Mouse (Mus musculus) thymus, adult 18-20 months (tissue): ENCODE data around the gene Majin.

ENCODE experiments used
- DNase-seq, 2 experiments: peaks; one replicate each; pipeline ENCODE4 v3.0.0; 2022; ENCODE audit warnings: mixed read lengths in 2 of 2

Majin gene

DNA sequence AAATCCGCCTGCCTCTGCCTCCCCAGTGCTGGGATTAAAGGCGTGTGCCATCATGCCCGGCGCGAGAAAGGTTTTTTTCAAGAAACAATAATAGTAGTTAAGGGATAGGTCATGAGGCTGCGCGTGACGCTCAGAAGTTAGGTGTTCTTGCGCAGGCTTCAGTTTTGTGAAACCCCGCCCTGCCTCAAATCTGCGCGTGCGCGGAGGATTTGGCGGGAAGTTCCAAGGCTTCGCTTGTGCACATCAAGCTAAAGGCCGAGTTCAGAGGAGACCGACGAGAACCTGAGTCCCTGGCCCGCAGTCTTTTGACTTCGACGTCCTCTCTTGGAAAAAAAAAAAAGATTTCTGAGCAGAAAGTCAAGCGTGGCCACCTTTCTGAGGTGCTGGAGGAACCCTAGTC is at the start of gene Majin:
Gene Majin (plus strand): TSS at position 258 of the 400 bp plus-strand sequence.
- no peak for DNase-seq

DNA sequence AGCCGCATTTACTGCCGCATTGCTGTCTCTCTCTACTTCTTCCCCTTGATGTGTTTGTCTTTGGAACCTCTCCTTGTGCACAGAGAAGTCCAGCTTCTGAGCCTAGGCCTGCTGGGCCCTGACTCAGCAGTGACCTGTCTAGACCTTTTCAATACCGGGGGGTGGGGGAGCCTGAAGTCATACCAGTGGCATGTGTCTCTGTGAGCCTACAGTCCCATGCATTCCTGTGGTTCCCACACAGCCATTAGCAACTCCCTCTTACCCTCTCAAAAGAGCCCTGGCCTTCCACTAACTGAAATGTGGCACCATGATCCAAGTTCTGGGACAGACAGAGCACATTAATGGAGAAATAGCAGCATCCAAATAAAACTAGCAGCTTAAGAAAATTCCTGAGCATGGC is 47.8 kb upstream of the Majin start:
- DNase-seq: no peak

DNA sequence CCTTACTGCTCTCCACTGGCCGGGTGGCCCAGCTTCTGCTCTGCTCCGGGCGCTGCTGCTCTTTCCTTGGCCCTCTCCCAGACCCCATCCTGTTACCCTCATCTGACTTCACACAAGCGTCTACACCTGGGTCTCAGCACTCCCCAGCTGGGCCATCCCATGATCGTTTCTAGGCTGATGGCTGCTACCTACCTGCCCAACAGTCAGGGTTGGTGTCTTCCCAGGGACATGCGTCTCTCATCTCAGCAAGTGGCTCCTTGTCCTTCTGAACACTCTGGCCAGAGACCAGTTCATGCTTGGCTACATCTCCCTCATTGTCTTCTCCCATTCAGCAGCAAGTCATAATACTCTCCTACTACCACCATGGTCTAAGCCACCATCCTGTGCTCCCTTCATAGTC is 44.5 kb upstream of the Majin start:
- no peak for DNase-seq

DNA sequence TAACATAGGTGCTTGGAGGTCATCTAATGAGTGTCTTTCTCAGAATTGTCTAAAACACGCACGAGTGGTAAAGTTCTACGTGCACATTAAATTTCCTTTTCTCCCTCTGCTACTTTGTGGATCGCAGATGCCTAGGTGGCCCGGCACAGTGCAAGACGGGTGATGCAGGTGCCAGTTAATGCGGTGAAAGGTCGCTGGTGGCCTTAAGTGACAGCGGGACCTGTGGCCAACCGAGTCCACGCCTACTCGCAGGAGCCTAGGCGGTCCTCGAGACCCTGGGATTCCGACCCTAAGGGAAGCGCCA is 43.9 kb upstream of the Majin start:
- DNase-seq: no peak

DNA sequence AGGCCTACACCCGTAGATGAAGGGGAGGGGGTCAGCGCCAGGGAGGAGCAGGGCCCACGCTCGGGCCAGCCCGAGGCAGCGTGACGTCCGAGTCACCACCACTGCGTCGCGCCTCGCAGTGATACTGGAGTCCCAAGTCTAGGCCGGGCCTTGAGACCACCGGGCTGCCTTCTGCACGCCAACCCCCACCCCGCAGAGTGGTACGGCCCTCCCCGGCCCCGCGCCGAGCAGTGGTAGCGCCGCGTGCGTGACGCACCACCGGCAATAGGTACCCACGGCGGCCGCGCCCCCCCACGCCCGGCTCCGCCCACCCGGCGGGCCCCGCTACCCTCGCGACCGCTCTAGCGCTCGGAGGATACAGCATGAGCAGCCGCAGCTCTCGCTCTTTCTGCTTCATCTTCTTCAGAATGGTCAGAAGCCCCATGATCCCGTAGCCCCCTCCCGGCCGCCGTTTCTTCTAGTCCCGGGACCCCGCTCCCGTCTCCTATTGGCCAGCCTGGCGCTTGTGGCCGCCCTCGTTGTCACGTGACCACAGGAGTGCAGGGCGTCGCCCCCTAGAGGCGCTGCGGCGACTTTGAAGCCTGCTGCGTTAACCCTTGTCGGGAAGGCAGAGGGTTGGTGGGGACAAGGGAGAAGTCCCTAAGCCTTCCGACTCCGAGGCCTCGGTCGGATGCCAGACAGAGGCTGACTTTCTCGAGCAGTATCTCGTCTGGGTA is 43.4 kb upstream of the Majin start, which contains the start of gene Batf2:
Gene Batf2 (plus strand): TSS at position 306 of the 716 bp plus-strand sequence.
- peak; percentile 84 to 89 for DNase-seq

DNA sequence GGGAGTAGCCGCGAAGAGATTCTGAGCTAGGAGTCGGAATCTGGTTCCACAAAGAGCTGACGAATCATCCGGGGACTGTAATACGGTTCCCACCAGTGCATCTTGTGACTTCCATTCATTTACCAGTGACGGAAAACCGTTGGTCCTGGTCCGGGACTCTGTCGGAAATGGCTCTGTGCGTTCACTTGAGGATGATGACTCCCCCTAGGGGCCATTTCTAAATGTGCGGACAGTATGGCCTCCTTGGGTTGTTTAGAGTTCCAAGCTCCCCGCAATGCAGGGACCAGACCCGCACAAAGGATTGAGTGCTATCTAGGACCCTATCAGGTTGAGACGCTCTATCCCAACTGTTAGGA is 42.8 kb upstream of the Majin start, which contains the start of gene Arl2:
Gene Arl2 (minus strand): TSS at position 155 of the 356 bp plus-strand sequence.
- DNase-seq: peak; percentile 52 to 74

DNA sequence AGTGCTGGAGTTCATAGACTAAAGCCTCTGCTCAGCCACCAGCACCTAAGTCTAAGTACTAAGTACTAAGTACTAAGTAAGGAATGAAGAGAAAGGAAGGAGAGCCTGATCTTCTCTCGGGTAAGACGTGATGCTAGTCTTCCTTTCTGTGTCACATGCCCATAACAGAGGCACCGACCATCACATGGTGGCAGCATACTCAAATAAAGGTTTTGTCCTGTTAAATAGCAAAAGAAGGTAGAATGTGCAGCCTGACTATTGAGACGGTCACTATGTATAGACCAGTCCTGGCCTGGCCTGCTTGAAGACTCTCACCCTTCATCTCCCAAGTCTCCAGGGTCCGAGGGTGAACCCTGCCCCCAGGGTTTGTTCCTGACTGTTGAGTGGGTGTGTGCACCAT is 39.3 kb upstream of the Majin start:
- no peak for DNase-seq

DNA sequence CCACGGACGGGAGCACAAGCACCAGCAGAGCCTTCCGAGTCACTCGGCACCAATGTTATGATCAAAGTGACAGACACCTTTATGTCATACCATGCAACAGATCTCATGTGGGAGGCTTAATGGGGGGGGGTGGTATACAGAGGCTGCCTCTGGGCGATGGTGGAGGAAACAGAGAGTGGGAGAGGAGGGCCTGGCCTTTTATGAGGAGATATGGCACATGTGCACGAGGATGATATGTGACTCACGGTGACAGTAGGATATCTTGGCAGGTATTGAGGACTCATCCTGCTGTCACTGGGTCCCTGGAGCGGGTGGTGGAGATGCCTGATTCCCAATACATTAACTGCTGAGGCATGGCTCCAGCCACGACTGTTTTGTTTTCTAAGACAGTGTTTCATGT is 29.0 kb upstream of the Majin start:
- DNase-seq: no peak

DNA sequence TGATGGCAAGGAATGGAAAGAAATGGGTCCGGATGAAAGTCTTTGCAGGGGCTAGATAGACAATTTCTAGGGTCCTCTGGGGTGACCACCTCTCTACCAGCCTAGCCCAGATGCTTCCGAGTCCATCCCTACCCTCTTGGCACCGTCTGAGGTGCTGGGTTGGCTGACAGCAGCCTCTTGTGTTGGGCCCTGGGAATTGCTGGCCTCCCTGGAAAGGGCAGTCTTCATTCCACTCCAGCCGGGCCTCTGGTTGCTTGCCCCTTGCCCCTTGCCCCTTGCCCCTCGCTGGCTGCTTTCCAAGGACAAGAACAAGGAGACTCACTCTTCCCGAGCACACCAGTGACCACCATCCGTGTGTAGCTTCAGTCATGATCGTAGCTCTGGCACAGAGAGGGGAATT is 27.8 kb upstream of the Majin start:
- no peak for DNase-seq

DNA sequence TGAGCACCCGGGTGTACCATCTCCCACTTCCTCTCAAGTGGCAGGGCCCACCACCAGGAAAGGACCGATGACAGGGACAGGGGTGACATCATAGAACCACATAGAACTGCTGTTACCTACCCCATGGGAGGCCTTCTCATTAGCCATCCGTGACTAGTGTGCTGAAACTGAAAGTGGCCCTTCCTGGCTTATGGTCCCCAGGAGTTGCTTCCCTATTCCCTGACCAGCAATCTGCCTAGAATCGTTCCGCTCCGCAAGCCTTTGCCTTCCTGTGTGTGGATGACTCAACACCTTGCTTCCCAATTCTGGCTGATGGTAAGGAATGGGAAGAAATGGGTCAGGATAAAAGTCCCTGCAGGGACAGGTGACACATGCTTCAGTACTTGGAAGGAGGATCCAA is 27.0 kb upstream of the Majin start:
- DNase-seq: no peak

DNA sequence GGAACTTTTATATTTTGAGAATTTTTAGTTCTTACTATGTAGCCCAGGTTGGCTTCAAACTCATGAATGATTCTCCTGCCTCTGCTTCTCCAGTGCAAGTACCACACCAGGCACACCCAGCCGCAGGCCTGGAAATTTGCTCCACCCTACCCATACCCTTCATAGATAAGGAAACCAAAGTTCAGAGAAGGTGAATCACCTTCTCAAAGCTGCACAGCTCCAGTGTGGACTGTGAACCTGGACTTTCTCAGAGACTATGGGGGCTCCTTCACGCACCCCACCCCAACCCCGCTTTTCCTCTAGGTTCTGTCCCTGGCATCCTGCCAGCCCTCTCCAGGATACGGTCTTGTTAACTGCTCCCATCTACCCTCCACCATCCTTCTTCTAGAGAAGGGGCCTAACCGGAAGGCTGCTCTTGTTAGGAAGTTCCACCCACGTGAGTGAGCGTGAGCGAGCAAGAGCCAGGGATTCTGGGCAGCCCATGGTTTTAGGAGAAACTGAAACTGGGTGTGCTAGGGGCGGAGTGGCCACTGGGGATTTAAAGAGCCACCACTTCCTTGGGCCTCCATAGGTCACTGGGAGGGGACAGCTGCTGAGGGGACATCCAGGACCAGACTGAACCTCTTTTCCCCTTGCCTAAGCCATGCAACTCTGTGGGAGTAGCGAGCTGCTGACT is 20.2 kb upstream of the Majin start:
- no peak for DNase-seq

DNA sequence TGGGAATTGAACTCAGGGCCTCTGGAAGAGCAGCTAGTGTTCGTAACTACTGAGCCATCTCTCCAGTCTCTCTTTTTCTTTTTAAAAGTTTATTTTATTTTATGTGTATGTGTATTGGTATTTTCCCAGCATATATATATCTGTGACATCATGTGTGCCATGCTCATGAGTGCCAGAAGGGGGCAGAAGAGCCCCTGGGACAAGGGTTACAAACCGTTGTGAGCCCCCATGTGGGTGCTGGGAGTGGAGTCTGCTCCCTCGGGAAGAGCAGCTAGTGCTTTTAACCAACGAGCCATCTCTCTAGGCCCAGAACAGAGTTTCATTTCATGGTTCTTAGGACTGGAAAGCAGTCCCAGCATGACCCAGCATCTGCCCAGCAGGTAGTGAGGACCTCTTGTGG is 17.4 kb upstream of the Majin start:
- DNase-seq: no peak

DNA sequence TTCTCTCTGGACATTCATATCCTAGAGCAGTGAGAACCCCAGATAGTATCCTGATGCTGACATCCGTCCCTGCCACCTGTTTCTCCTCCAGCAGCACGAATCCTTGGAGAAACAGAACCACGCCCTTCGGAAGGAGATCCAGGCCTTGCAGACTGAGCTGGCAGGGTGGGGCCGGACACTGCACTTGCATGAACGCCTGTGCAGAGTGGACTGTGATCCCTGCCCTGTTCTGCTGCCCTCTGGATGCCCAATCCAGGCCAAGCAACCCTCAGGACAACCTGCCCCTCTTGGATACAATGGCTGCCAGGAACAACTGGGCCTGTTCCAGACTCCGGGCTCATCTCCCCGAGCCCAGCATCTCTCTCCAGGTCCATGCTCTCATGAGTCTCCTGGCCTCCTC is 13.0 kb upstream of the Majin start:
- no peak for DNase-seq

DNA sequence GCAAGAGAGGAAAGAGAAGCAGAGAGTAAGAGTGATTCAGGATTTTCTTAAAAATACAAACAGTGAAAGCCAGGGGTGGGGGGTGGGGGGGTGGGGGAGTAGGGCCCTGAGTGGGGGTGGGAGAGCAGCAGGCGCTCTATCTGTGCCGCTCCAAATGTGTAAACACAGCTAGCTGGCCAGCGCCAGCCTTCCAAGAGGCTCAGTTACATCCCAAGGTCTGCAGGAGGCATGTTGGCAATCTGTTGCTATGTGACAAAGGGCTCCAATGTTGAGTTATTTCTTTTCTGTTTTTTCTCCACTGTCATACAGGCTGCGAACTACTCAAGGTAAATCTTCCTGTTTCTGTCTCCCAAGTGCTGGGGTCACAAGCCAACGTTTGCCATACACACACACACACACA is 9.4 kb upstream of the Majin start:
- no peak for DNase-seq

DNA sequence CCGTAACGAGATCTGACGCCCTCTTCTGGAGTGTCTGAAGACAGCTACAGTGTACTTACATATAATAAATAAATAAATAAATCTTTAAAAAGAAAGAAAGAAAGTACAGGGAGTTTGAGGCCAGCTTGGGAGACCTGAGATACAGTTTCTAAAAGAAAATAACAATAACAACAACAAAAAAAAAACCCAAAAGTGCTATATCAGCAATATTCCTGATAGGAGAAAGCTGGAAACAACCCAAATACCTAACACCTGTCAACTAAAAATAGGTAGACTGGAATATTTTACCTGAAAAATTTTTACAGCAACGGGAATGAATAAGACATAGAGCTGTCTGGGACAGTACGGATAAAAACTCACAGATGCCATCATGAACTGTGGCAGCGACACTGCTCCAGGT is 5.4 kb upstream of the Majin start:
- DNase-seq: no peak

DNA sequence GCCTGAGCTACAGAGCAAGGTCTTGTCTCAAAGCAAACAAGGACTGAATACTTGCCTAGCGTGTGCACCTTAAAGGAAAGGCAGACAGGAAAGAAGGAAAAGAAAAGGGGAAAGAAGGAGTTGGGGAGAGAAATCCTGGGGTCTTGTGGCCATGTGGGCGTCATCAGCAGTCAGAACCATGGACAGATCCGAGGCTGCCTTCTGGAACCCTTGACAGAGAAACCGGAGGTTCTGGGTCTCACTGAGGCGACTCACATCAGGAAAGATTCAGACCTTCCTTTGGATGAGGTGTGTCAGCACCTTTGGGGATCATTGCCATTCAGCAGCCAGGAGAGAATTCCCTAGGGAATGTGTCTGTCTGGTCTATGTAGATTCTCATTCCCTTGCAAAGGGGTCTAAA is 2.6 kb upstream of the Majin start:
- DNase-seq: no peak

DNA sequence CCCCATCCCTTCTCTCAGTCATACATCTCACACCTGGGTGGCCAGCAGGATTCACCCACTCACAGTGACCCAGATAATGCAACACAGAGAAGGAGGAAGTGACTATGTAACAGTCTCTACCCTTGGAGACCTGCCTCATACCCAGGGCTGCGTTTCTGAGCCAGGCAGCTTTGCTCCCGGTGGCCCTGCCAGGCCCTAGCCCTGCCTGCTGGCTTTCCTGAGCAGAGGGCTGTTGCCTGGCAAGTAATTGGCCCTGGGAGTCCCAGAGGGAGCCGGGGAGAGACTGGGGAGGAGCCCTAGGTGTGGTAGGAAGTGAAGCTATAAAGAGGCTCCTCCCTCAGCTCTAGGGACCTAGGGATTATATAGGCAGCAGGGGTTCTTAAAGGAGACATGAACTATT is 1.7 kb upstream of the Majin start:
- no peak for DNase-seq

DNA sequence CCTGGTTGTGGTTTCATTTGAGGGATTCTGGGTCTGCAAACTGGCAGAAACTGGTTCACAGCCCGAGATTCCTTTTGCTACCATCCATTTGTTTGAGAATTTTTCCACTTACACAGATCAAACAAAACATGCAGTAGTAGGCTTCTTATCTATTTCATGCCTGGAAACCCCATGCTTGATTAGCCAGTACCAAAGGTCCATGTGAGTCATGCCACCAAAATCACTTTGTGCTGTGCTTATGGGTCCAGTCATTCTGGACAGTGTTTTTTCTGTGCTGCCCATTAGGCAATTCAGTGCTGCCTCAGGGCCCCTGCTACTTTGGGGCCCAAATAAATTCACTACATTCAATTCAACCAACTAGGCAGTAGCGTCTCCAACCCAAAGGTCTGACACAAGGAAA is 20.1 kb downstream of the Majin start:
- no peak for DNase-seq

DNA sequence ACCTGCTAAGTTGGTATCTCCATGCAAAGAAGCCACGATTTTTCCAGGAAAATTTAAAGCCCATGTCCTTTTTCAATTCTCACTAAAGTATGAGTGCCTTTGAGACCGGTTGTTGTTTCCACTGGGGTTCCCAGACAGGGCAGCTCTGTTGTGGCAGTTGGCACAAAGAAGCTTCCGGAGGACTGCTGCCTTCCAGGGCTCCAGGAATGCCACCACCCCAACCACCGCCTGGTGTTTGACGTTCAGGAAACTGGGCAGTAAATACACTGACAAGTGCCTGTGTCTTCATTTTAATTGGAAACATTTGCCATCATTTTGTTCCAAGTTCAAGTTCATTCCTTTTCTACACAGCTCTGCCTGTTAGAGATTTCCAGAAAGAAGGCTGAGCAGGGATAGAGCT is 22.5 kb downstream of the Majin start:
- no peak for DNase-seq

DNA sequence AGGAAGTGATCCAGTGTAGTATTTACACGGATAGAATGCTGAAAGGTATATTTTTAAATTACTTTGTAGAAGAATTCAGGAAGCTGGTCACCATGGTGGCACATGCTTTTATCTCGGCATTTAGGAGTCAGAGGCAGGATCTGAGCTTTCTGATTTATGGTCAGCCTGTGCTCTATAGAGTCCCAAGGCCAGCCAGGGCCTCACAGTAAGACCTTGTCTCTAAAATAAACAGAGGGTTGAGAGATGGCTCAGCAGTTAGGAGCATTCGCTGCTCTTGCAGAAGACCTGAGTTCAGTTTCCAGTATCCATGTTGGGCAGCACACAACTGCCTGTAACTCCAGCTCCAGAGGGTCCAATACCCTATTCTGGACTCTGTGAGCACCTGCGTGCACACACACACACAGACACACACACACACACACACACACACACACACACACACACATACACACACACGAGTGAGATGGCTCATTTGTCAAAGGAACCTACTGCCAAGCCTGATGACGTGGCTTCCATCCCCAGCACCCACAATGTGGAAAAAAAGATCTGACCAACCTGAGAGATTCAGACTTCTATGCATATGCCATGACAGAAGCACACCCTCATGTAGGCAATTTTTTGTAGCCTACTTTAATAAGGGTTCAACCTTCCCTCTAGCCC is 32.0 kb downstream of the Majin start:
- no peak for DNase-seq

DNA sequence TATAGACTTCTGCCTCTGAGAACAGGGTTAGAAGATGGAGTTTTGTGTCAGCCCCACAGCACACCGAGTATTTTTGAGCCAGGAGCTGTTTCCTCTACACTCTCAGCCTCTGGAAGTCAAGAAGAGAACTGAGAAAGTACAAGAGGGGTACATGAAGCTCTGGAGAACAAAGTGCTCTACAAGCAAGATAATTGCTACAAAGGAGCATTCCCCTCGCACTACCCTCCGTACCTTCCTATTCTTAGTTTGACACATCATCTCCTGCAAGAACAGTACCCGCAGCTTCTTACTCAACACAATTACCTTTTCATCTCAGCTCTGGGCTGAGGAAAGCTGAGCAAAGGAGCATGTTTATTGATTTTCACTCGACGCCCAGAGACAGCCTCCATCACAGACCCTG is 34.4 kb downstream of the Majin start:
- DNase-seq: no peak

DNA sequence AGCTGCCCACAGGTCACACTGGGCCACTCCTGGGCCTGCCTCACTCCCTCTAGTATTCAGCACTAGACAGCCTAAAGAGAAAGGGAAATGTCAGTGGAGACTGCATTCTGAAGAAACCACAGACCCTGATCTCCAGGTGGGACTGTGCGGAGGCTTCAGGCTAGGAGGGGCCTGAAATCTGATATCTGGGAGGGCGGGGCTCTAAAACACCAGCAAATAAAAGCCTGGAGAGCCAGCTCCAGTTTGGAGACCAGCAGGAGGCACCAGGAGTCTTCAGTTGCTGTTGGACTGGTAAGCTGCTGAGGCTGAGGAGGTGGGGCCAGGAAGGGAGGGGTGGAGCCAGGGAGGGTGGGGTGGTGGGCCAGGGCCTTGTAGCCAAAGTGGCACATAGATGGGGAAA is 41.9 kb downstream of the Majin start, which contains the start of gene Gpha2:
Gene Gpha2 (plus strand): TSS at position 246 of the 400 bp plus-strand sequence.
- no peak for DNase-seq

DNA sequence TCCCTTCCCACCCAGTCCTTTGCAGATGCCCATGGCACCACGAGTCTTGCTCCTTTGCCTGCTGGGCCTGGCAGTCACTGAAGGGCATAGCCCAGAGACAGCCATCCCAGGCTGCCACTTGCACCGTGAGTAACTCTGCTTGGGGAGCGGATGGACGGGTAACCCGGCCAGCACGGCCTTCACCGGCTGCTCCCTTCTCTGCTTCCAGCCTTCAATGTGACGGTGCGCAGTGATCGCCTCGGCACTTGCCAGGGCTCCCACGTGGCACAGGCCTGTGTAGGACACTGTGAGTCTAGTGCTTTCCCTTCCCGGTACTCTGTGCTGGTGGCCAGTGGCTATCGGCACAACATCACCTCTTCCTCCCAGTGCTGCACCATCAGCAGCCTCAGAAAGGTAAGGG is 42.6 kb downstream of the Majin start:
- DNase-seq: no peak

DNA sequence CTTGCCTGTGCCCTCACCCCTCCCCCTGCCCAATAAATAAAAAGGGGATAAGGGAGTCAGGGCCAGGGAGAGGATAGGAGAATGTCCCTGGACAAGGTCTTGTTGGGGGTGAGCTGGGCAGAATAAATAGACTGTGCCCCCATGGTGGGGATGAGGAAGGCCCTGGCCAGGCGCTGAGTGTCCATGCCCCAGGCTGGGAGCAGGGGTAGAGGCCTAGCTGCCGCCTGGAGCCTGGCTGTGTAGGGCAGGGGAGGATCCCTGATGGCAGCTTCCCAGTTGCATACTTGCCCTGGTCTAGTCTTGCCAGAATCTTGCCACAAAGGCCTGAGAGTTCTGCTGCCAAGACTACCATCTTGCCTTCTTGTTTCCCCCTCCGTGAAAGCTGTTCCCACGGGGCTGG is 43.7 kb downstream of the Majin start:
- DNase-seq: no peak
